Mouse (Mus musculus): ENCODE data around the gene Pigb. TPM values are rescaled to one million over a fixed set of nuclear protein-coding genes. Genes with fewer than 3 reads are reported as not detected.

Gene Pigb
- polyA plus RNA-seq, 1 experiment: 8.2 TPM

GRCm38 (mm10) chr9:72996806-72997205, 43.4 kb downstream of the Pigb start:
- Histone ChIP-seq H3K4me1 (replicated peaks; ENCODE audit: control insufficient read depth, insufficient read depth, low read length) (0 out of 2 replicates have a peak, but pooled peaks cover 2% of the 10 kb centered on the region), H3K27ac (ENCODE audit: control insufficient read depth, insufficient read depth, low read length) (no peak overlapping the region), H3K36me3 (ENCODE audit: control insufficient read depth, insufficient read depth, low read length) (peaks cover 19% of the 10 kb centered on the region), H3K4me3 (ENCODE audit: control insufficient read depth, insufficient read depth, low read length) (no peak overlapping the region), H3K27me3 (ENCODE audit: control insufficient read depth, insufficient read depth, low read length) (no peaks in the 10 kb centered on the region)
- TF ChIP-seq POLR2A (IDR thresholded peaks at IDR 0.05; ENCODE audit: control insufficient read depth, extremely low read depth, insufficient read depth, low read length, poor library complexity): no peak
- TF ChIP-seq CTCF (IDR thresholded peaks at IDR 0.05; ENCODE audit: borderline replicate concordance, control insufficient read depth, extremely low read depth, insufficient read depth, low read length, poor library complexity): no peak
- 97% methylated on average over 7 of the region's 7 CpGs for WGBS
- no peak for DNase-seq

DNA sequence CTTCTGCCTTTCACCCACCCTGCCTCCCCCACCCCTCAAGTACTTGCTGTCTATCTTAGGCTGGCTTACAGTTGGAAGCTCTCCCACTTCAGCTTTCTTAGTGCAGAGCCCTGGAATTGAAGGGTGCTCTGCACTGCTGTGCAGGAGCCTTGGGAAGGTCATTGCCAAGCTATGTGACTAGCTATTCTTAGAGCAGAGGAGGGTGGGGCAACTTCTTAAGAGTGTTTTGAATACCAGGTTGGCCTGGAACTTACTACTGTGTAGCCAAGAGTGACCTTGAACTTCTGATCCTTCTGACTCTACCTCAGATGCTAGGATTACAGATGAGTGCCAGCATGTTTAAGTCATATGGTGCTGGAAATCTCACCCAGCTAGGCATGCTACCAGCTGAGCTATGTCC, 44.0 kb downstream of the Pigb start:
- Histone ChIP-seq H3K27me3 (ENCODE audit: control insufficient read depth, insufficient read depth, low read length) (no peaks in the 10 kb centered on the region), H3K36me3 (ENCODE audit: control insufficient read depth, insufficient read depth, low read length) (peaks cover 12% of the 10 kb centered on the region; the same call in 1 of the 2 replicates), H3K4me3 (ENCODE audit: control insufficient read depth, insufficient read depth, low read length) (no peak overlapping the region), H3K4me1 (replicated peaks; ENCODE audit: control insufficient read depth, insufficient read depth, low read length) (0 out of 2 replicates have a peak, but pooled peaks cover 2% of the 10 kb centered on the region), H3K27ac (ENCODE audit: control insufficient read depth, insufficient read depth, low read length) (no peak overlapping the region)
- no peak for DNase-seq
- no peak for TF ChIP-seq CTCF (IDR thresholded peaks at IDR 0.05; ENCODE audit: borderline replicate concordance, control insufficient read depth, extremely low read depth, insufficient read depth, low read length, poor library complexity)
- TF ChIP-seq POLR2A (IDR thresholded peaks at IDR 0.05; ENCODE audit: control insufficient read depth, extremely low read depth, insufficient read depth, low read length, poor library complexity): no peak

- Histone ChIP-seq H3K27me3 (ENCODE audit: control insufficient read depth, insufficient read depth, low read length) (no peaks in the 10 kb centered on the region), H3K4me1 (replicated peaks; ENCODE audit: control insufficient read depth, insufficient read depth, low read length) (peaks cover 3% of the 10 kb centered on the region; the same call in 1 of the 2 replicates), H3K36me3 (ENCODE audit: control insufficient read depth, insufficient read depth, low read length) (peaks cover under 1% of the 10 kb centered on the region; the same call in 1 of the 2 replicates), H3K4me3 (ENCODE audit: control insufficient read depth, insufficient read depth, low read length) (no peak overlapping the region), H3K27ac (ENCODE audit: control insufficient read depth, insufficient read depth, low read length) (no peak overlapping the region)
- TF ChIP-seq POLR2A (IDR thresholded peaks at IDR 0.05; ENCODE audit: control insufficient read depth, extremely low read depth, insufficient read depth, low read length, poor library complexity) (no peak), CTCF (IDR thresholded peaks at IDR 0.05; ENCODE audit: borderline replicate concordance, control insufficient read depth, extremely low read depth, insufficient read depth, low read length, poor library complexity) (no peak)
- DNase-seq: no peak
- 93% methylated on average over 5 of the region's 5 CpGs for WGBS
These were observed 47.6 kb downstream of the Pigb start for GRCm38 (mm10) chr9:72992576-72992975.

DNA sequence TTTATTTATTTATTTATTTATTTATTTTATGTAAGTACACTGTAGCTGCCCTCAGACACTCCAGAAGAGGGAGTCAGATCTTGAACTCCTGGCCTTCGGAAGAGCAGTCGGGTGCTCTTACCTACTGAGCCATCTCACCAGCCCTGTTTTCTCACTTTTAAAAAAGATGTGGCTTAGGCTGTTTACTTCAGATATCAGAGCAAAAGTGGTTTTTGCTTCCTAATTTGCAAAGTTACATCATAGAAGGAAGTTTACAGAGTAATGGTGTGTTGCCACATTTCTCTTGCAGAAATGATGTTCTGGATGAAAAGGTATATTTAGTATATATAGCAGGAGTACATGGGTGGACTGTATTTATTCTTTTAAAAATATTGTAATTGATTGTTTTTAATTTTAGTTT, 48.8 kb downstream of the Pigb start:
- no peak for DNase-seq
- Histone ChIP-seq H3K4me3 (ENCODE audit: control insufficient read depth, insufficient read depth, low read length) (no peak overlapping the region), H3K36me3 (ENCODE audit: control insufficient read depth, insufficient read depth, low read length) (no peaks in the 10 kb centered on the region), H3K4me1 (replicated peaks; ENCODE audit: control insufficient read depth, insufficient read depth, low read length) (peaks cover 6% of the 10 kb centered on the region; the same call in 1 of the 2 replicates), H3K27ac (ENCODE audit: control insufficient read depth, insufficient read depth, low read length) (no peak overlapping the region), H3K27me3 (ENCODE audit: control insufficient read depth, insufficient read depth, low read length) (no peaks in the 10 kb centered on the region)
- TF ChIP-seq POLR2A (IDR thresholded peaks at IDR 0.05; ENCODE audit: control insufficient read depth, extremely low read depth, insufficient read depth, low read length, poor library complexity) (no peak), CTCF (IDR thresholded peaks at IDR 0.05; ENCODE audit: borderline replicate concordance, control insufficient read depth, extremely low read depth, insufficient read depth, low read length, poor library complexity) (no peak)
- WGBS: 98% methylated on average over 2 of the region's 2 CpGs

DNA sequence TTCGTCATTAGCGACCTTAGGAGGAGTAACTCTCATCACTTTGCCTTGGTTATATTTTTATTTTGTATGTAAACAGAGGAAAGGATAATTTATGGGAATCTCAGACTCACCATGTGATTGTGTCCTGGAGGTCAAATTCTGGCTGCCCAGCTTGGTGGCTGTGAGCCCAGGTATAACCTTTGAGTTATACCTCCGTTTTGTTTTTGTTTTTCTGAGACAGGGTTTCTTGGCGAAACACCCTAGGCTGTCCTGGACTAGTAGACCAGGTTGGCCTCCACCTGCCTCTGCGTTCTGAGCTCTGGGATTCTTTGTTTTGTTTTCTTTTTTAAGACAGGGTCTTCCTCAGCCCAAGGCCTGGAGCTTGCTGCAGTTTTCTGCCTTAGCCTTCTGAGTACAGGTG, 51.5 kb downstream of the Pigb start:
- H3K27ac ChIP-seq (ENCODE audit: control insufficient read depth, insufficient read depth, low read length): no peak overlapping the region
- H3K4me3 ChIP-seq (ENCODE audit: control insufficient read depth, insufficient read depth, low read length): no peak overlapping the region
- no peaks in the 10 kb centered on the region for H3K27me3 ChIP-seq (ENCODE audit: control insufficient read depth, insufficient read depth, low read length)
- no peak for DNase-seq
- TF ChIP-seq POLR2A (IDR thresholded peaks at IDR 0.05; ENCODE audit: control insufficient read depth, extremely low read depth, insufficient read depth, low read length, poor library complexity): no peak
- no peak for TF ChIP-seq CTCF (IDR thresholded peaks at IDR 0.05; ENCODE audit: borderline replicate concordance, control insufficient read depth, extremely low read depth, insufficient read depth, low read length, poor library complexity)
- 97% methylated on average over 5 of the region's 5 CpGs for WGBS
- H3K4me1 ChIP-seq (replicated peaks; ENCODE audit: control insufficient read depth, insufficient read depth, low read length): peaks cover 6% of the 10 kb centered on the region; the same call in 1 of the 2 replicates
- no peaks in the 10 kb centered on the region for H3K36me3 ChIP-seq (ENCODE audit: control insufficient read depth, insufficient read depth, low read length)

DNA sequence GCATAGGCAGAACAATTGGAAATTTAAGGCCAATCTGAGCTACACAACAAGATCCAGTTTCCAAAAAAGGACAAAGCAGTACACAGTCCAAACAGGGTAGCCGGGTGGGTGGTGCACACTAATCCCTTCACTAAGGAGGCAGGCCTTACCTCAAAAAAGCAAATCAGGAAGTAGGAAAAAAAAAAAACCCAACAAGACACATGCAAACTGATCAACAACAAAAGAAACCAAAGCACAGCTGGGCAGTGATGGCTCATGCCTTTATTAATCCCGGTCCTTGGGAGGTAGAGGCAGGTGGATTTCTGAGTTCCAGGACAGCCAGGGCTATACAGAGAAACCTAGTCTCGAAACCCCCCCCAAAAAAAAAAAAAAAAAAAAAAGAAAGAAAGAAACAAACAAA, 52.5 kb downstream of the Pigb start:
- no peak overlapping the region for H3K4me3 ChIP-seq (ENCODE audit: control insufficient read depth, insufficient read depth, low read length)
- peaks cover 6% of the 10 kb centered on the region; the same call in 1 of the 2 replicates for H3K4me1 ChIP-seq (replicated peaks; ENCODE audit: control insufficient read depth, insufficient read depth, low read length)
- 41% methylated on average over 3 of the region's 3 CpGs for WGBS
- TF ChIP-seq CTCF (IDR thresholded peaks at IDR 0.05; ENCODE audit: borderline replicate concordance, control insufficient read depth, extremely low read depth, insufficient read depth, low read length, poor library complexity) (no peak), POLR2A (IDR thresholded peaks at IDR 0.05; ENCODE audit: control insufficient read depth, extremely low read depth, insufficient read depth, low read length, poor library complexity) (no peak)
- H3K36me3 ChIP-seq (ENCODE audit: control insufficient read depth, insufficient read depth, low read length): no peaks in the 10 kb centered on the region
- H3K27me3 ChIP-seq (ENCODE audit: control insufficient read depth, insufficient read depth, low read length): no peaks in the 10 kb centered on the region
- H3K27ac ChIP-seq (ENCODE audit: control insufficient read depth, insufficient read depth, low read length): no peak overlapping the region
- DNase-seq: no peak

Data from thymus, adult 2 months (tissue).